Mouse (Mus musculus) heart, adult 11 months (tissue): Measurements from ENCODE around the gene Cyp2b10.

Experiments
- DNase-seq: peaks from one replicate; pipeline ENCODE4 v3.0.0; 2022

Cyp2b10 gene

GRCm38 (mm10) chr7:25917271-25917670, 19.9 kb downstream of the Cyp2b10 start:
- peak; percentile 72 for DNase-seq

GRCm38 (mm10) chr7:25919467-25919866, 22.0 kb downstream of the Cyp2b10 start:
- no peak for DNase-seq

- peak; percentile 9 for DNase-seq
Measured at GRCm38 (mm10) chr7:25945274-25945673, 47.9 kb downstream of the Cyp2b10 start.
